Mouse (Mus musculus) midbrain, postnatal 0 days (tissue): ENCODE data around the gene Vti1a. TPM values are rescaled to one million over a fixed set of nuclear protein-coding genes. Genes with fewer than 3 reads are reported as not detected.

Experiments
- ATAC-seq: fragments of 200-750 bp; cut with Nextera tagmentation; 2 replicates; pipeline ENCODE4 v1.8.0; 2017; ENCODE audit warnings: moderate number of reproducible peaks, mild to moderate bottlenecking, moderate TSS enrichment, moderate library complexity; ENCODE audit not compliant: low FRiP score
- DNase-seq: peaks from one replicate; pipeline ENCODE4 v3.0.0-alpha.2; 2015; ENCODE audit warnings: low spot score
- H3K27ac ChIP-seq: fragments of 300-500 bp; sonication (generic); 2 replicates; pipeline ENCODE4 v1.5.1; 2014; ENCODE audit warnings: low read depth, mild to moderate bottlenecking, low read length, mixed read lengths
- H3K27me3 ChIP-seq: fragments of 300-500 bp; sonication (generic); 2 replicates; pipeline ENCODE4 v1.6.1; 2014; ENCODE audit warnings: low read length, control low read depth, mixed read lengths; ENCODE audit not compliant: insufficient read depth
- H3K36me3 ChIP-seq: fragments of 300-500 bp; sonication (generic); 2 replicates; pipeline ENCODE4 v1.6.1; 2014; ENCODE audit warnings: low read length, control low read depth, mixed read lengths; ENCODE audit not compliant: insufficient read depth
- H3K4me1 ChIP-seq: fragments of 300-500 bp; sonication (generic); 2 replicates; pipeline ENCODE4 v1.6.1; 2014; ENCODE audit warnings: mild to moderate bottlenecking, control low read depth, antibody characterized with exemption, low read length, mixed read lengths; ENCODE audit not compliant: insufficient read depth
- H3K4me2 ChIP-seq: fragments of 300-500 bp; sonication (generic); 2 replicates; pipeline ENCODE4 v1.6.1; 2014; ENCODE audit warnings: low read depth, mild to moderate bottlenecking, low read length, mixed read lengths; ENCODE audit not compliant: poor library complexity, severe bottlenecking
- H3K4me3 ChIP-seq: fragments of 300-500 bp; sonication (generic); 2 replicates; pipeline ENCODE4 v1.5.1; 2014; ENCODE audit warnings: low read depth, mild to moderate bottlenecking, low read length, moderate library complexity
- H3K9ac ChIP-seq: fragments of 300-500 bp; sonication (generic); replicated peaks from 2 replicates; pipeline ENCODE4 v1.6.1; 2014; ENCODE audit warnings: mild to moderate bottlenecking, low read length, moderate library complexity, mixed read lengths; ENCODE audit not compliant: poor library complexity, severe bottlenecking
- H3K9me3 ChIP-seq: fragments of 300-500 bp; sonication (generic); 2 replicates; pipeline ENCODE4 v1.6.1; 2016; ENCODE audit warnings: low read length, control low read depth
- CTCF ChIP-seq: IDR thresholded peaks from 2 replicates; pipeline ENCODE4 v1.5.1; 2016; ENCODE audit warnings: antibody characterized with exemption, mild to moderate bottlenecking
- WGBS: fragments of 180-500 bp; shearing (Covaris S2); extraction: QIAGEN DNeasy Blood & Tissue Kit; methylation state at CpG from one replicate; pipeline ENCODE4 v1.1.7; 2014; 5-methylcytosine and 5-hydroxymethylcytosine counted together
- polyA plus RNA-seq: library from polyadenylated mRNA; unstranded; fragments of >200 nt; fragmentation: Nextera tagmentation; extraction: Ambion mirVana; gene quantifications from 2 replicates; pipeline ENCODE4 v1.2.1, GENCODE M21; 2015
- total RNA-seq: library from RNA; depleted of rRNA; stranded (reverse); fragments of >200 nt; gene quantifications from 2 replicates; pipeline ENCODE4 v1.2.3, GENCODE M21; 2014

The Vti1a gene
- total and polyA plus RNA-seq, 2 experiments from 2014 or later: 34.2 to 43.2 TPM

DNA sequence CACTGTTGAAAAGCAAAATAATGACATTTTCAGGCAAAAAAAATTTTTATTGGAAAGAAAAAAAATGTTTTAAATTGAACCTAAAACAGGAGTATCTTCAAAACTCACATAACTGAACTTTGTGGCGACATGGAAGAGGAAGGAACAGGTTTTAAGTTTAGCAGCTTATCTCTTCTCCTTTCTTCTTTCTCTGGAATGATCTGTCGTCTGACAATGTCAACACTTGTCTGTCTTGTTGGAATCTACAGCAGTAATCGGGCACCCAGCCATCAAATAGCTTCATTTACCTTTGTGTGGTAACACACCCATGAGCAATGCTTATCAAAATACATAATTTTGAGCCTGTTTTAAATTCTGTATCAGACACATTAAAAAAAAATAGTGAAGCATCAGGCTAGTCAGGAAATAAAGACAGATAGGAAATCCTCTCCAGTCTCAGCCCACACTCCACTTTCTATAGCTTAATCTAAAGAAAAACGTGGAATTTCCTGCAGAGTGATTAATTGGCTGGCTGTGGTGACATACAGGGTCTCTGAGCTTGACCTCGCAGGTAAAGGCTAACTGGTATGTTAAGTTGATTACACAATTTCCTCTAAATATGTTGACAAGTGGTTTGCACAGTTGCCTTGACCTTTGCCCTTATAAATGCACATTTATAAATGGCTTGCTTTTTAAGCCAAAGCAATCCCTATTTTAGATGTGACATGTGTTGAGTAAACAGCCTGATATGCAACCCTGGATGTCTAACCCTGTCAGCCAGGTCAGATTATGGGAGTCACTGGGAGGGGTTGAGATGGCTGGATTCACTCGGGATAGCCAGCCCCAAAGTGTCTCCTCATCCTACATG lies 249.7 kb downstream of the Vti1a start:
- 71% methylated on average over 6 of the region's 6 CpGs for WGBS
- Histone ChIP-seq H3K36me3 (no peaks in the 10 kb centered on the region), H3K4me2 (no peak overlapping the region), H3K4me3 (no peak overlapping the region), H3K4me1 (no peaks in the 10 kb centered on the region), H3K9me3 (no peaks in the 10 kb centered on the region), H3K27ac (no peak overlapping the region), H3K27me3 (no peaks in the 10 kb centered on the region), H3K9ac (no peak overlapping the region)
- DNase-seq: no peak
- TF ChIP-seq CTCF: no peak
- ATAC-seq: no peak

DNA sequence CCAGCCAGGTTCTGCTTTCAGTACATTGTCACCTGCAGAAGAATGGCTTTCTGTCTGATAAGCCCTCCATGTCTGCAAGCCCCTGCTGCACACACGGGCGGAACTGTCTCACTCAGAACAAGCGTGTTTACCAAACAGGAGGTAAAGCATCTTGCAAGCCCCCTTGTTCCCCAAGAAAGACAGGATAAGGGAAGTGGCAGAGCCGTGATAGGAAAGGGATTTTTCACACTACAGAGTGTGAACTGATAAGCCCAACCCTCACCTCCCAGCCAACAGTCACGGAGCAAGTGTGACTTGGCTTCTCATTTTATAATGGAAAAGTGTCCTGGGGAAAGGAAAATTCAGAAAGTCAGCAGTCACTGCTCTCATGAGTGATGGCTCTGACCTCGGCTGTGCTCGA lies 253.0 kb downstream of the Vti1a start:
- TF ChIP-seq CTCF: no peak
- Histone ChIP-seq H3K9me3 (no peaks in the 10 kb centered on the region), H3K4me2 (no peak overlapping the region), H3K27ac (no peak overlapping the region), H3K9ac (no peak overlapping the region), H3K4me1 (no peaks in the 10 kb centered on the region), H3K27me3 (no peaks in the 10 kb centered on the region), H3K36me3 (no peaks in the 10 kb centered on the region), H3K4me3 (no peak overlapping the region)
- 90% methylated on average over 7 of the region's 7 CpGs for WGBS
- no peak for DNase-seq
- no peak for ATAC-seq

DNA sequence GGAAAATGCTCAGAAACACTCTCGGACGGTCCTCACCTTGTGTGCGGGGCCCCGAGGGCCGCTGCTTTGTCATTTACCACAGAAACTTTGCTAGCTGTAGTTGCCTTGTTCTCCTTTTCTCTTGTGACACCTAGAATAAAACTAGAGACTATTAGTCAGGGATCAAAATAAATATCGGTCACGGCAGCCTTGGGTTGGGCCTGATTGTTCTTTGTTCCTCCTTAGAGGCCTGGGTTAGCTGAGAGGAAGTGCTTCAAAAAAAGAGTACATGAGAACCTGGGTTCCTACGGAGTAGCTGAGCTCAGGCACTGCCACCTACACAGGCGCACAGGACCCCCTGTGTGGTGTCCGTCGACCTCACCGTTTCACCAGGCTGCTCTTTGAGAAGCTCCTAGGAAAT lies 253.8 kb downstream of the Vti1a start:
- no peak for ATAC-seq
- no peak overlapping the region for H3K27ac ChIP-seq
- TF ChIP-seq CTCF: no peak
- 87% methylated on average over 12 of the region's 12 CpGs for WGBS
- no peak overlapping the region for H3K4me2 ChIP-seq
- no peak overlapping the region for H3K9ac ChIP-seq
- no peaks in the 10 kb centered on the region for H3K36me3 ChIP-seq
- no peaks in the 10 kb centered on the region for H3K4me1 ChIP-seq
- H3K27me3 ChIP-seq: no peaks in the 10 kb centered on the region
- H3K9me3 ChIP-seq: no peaks in the 10 kb centered on the region
- no peak overlapping the region for H3K4me3 ChIP-seq
- no peak for DNase-seq

DNA sequence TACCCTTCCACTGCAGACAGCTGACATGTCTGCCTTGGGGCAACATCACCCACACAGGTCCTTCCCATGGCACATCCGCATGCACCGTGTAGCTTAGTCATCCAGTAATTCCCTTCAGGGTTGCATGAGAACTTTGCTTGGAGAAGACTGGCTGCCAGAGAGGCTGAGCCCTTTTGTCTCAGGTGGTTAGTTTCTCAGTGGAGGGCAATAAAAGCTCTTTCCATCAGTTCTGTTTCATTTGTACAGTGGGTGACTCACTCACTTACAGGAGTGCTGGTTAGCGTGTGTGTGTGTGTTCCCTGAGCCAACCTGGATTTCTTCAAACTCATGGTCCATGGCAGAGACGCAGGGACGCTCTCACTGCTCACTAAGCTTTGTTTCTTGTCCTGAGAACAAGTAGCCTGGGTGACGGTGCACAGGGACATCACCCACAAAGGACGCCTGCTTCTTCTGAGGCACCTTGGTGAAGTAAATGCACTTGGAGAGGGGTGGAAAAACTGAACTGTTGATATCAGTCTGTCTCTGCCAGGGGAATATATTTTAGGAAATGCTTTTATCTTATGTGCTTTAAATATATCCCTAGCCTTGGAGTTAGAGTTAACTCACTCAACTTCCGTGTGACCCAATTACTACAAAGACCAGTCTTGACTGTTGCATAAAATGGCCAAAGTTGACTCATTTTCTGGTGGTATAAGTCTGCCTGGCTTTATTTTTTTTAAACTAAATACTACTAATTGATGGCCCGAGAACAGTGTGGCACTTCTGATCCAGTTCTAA lies 254.6 kb downstream of the Vti1a start:
- Histone ChIP-seq H3K27me3 (no peaks in the 10 kb centered on the region), H3K36me3 (no peaks in the 10 kb centered on the region), H3K4me3 (no peak overlapping the region), H3K4me1 (no peaks in the 10 kb centered on the region), H3K9ac (no peak overlapping the region), H3K4me2 (no peak overlapping the region), H3K27ac (no peak overlapping the region), H3K9me3 (no peaks in the 10 kb centered on the region)
- ATAC-seq (no peak), DNase-seq (no peak)
- TF ChIP-seq CTCF: no peak
- WGBS: 92% methylated on average over 9 of the region's 9 CpGs

DNA sequence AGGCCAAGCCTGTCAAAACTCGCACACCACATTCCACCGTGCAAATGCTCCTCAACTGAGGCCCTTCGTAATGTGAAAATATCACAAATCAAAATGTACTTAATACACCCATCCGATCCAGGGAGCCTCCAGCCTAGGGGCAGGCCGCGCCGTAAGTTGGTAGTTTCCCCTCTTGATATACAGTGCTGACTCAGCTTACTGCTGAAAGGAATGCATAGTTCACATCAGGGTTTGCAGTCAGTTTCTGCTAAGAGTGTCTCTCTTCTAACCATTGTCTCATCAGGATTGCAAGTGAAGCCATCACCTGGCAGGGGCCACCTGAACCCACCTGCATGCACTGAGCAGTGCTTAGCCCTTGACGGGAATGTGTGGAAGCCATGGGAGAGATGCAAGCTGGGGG lies 255.4 kb downstream of the Vti1a start:
- Histone ChIP-seq H3K4me3 (no peak overlapping the region), H3K9me3 (no peaks in the 10 kb centered on the region), H3K9ac (no peak overlapping the region), H3K27me3 (no peaks in the 10 kb centered on the region), H3K4me1 (no peaks in the 10 kb centered on the region), H3K4me2 (no peak overlapping the region), H3K27ac (no peak overlapping the region), H3K36me3 (no peaks in the 10 kb centered on the region)
- WGBS: 94% methylated on average over 8 of the region's 8 CpGs
- DNase-seq: no peak
- TF ChIP-seq CTCF: no peak
- no peak for ATAC-seq
